Mouse (Mus musculus) naive thymus-derived CD4-positive, alpha-beta T cell, adult 5 months (primary cell): ENCODE results near the gene Rev3l. TPM values are rescaled to one million over a fixed set of nuclear protein-coding genes. Genes with fewer than 3 reads are reported as not detected.

Source experiments
- polyA plus RNA-seq: library from polyadenylated mRNA; unstranded; fragments of 100-300 nt; shearing (Covaris generic); gene quantifications from one replicate; pipeline ENCODE4 v1.2.1, GENCODE M21; 2017

Rev3l gene
- 25.3 TPM for polyA plus RNA-seq

GRCm38 (mm10) chr10:39731736-39732265, at the start of gene Rev3l:
TSS of gene Rev3l (plus strand) at chr10:39732118.

GRCm38 (mm10) chr10:39898874-39899371, 167.0 kb downstream of the Rev3l start, which contains the start of gene Mfsd4b4:
TSS of gene Mfsd4b4 (minus strand) at chr10:39899238.

Other genes starting within 250 kb of the Rev3l start
- gene Traf3ip2, start 119.2 kb upstream of the Rev3l start, polyA plus RNA-seq = 76.1 TPM
- gene Mfsd4b4, start 167.1 kb downstream of the Rev3l start, polyA plus RNA-seq = 3.5 TPM
- gene Mfsd4b2, start 194.8 kb downstream of the Rev3l start, polyA plus RNA-seq = not detected
- not detected for gene Mfsd4b3, start 228.0 kb downstream of the Rev3l start, polyA plus RNA-seq